Mouse (Mus musculus) layer of hippocampus, adult 9-10 months (tissue): ENCODE measurements around the gene Gpx7.
"Not testable (repeated sequence)": the region's sequence is repeated elsewhere in the genome, so short reads cannot be mapped to it uniquely, and the experiment has no call there.

Experiments
- DNase-seq: peaks from one replicate; pipeline ENCODE4 v3.0.0; 2022; ENCODE audit warnings: low spot score

Gpx7 gene

GRCm38 (mm10) chr4:108391124-108391523 lies 15.6 kb downstream of the Gpx7 start:
- DNase-seq, result no peak

DNA sequence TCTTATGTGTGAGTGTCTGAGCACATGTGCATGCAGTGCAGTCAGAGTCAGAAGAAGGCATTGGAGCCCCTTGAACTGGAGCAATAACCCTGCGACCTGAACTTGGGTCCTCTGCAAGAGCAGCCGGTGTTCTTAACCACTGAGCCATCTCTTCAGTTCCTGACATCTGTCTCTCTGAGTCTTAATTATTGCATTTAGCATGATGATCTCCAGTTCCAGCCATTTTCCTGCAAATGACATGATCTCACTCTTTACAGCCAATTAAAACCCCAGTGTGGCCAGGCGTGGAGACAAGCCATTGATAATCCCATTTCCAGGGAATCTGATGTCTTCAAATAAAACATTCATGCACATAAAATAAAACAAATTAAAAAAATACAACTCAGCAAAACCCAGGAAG lies 18.0 kb downstream of the Gpx7 start:
- DNase-seq, result no peak

- no peak for DNase-seq
Measured at GRCm38 (mm10) chr4:108387681-108388253, 19.0 kb downstream of the Gpx7 start.

GRCm38 (mm10) chr4:108387106-108387505 lies 19.7 kb downstream of the Gpx7 start:
- no peak for DNase-seq

- no peak for DNase-seq
Measured at GRCm38 (mm10) chr4:108386087-108386486, 20.7 kb downstream of the Gpx7 start.

DNA sequence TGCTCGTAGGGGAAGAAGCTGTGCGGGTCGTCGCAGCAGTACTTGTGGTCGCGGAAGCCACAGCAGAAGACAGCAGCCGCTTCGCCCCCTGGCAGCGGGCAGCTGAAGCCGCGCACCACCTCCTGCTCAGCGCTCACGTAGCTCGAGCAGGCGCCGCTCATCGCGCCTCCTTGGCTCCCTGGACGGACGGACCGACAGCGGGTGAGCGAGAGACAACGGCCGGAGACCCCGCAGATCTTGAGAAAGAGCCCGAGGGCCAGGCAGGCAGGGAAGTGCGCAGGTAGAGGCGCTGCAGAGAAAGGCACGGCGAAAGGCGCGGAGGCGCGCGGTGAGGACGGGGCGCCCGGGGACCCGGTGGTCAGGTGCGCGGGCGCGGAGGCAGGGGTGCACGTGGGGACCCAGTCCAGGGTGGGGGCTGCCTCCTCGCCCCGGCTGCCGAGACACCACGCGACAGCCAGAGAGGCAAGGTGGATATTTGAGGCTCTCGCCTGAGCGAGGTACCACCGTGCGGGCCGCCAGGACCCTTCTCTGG lies 23.5 kb downstream of the Gpx7 start, which contains the start of gene Shisal2a:
Shisal2a (minus strand) TSS at position 167 of the 532 bp plus-strand sequence.
- no peak for DNase-seq

DNA sequence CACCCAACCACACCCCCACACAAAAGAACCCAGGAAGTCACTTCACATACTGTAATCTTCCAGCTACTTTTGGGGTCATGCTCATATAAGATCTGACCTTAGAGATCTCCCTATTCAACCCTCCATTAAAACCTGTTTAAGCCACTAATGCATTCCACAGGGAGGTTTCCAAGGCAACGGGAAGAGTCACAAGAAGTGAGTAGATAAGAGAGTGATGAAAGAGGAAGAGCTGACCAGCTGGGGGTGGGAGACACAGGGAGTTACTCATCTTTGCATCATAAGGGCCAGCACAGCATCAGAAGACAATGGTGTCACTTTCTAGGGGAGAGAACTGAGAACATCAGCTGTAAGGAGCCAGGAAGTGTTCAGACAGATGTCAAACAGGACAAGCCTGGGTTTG lies 26.6 kb downstream of the Gpx7 start:
- DNase-seq, result no peak

DNA sequence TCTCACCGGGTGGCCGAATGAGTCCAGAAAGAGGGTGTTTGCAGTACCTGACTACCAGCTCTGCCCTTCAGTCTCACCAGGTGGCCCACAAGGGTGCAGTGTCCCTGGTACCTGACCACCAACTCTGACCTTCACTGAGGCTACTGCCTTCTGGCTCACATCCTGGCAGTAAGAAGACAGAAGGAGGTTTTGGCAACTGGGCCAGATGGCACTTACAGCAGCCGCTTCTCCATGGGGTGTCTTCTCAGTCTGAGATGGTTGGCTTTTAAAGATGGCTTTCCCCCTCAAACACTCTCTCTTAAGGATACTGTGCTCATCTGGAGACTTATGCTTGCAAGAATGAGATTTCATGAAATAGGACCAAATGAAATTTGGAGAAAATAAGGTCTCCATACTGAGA lies 27.3 kb downstream of the Gpx7 start:
- no peak for DNase-seq

DNA sequence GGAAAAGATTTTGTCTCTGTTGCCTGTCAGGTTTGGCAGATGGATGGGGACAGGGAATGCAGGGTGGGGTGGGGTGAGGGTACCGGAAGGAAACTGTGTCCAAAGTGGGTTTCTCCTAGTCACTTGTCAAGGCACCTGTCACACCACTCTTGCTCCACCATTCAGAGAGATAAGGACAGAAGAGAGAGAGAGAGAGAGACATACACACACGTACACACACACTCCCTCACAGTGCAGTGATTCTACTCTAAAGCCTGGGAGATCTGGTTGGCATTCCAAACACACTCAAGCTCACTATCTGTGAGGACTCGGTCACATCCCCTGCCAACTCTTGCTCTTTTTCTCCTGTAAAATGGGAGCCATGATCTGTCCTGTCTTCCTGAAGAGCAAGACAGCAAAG lies 34.6 kb downstream of the Gpx7 start:
- no peak for DNase-seq

- DNase-seq, result no peak
Measured at GRCm38 (mm10) chr4:108371421-108371820, 35.3 kb downstream of the Gpx7 start.

- no peak for DNase-seq
Measured at GRCm38 (mm10) chr4:108370409-108370808, 36.4 kb downstream of the Gpx7 start.

- DNase-seq, result no peak
Measured at GRCm38 (mm10) chr4:108369254-108369653, 37.5 kb downstream of the Gpx7 start.

DNA sequence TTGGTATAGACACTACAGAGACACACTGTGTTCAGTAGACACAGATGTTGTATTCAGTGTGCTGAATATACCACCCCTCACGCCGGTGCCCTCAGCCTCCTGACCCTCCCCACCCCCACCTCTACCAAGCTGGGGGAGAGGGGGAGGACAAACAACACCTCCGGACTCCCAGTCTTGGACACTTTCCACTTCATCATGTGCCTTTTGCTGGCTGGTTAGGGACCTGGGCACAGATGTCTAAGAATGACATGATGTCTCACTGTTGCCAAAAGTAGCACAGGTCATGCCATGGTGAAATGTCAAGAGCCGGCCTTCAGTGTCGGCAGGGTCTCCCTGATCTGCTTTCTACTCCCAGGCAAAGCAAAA lies 42.7 kb downstream of the Gpx7 start:
- DNase-seq, result no peak

DNA sequence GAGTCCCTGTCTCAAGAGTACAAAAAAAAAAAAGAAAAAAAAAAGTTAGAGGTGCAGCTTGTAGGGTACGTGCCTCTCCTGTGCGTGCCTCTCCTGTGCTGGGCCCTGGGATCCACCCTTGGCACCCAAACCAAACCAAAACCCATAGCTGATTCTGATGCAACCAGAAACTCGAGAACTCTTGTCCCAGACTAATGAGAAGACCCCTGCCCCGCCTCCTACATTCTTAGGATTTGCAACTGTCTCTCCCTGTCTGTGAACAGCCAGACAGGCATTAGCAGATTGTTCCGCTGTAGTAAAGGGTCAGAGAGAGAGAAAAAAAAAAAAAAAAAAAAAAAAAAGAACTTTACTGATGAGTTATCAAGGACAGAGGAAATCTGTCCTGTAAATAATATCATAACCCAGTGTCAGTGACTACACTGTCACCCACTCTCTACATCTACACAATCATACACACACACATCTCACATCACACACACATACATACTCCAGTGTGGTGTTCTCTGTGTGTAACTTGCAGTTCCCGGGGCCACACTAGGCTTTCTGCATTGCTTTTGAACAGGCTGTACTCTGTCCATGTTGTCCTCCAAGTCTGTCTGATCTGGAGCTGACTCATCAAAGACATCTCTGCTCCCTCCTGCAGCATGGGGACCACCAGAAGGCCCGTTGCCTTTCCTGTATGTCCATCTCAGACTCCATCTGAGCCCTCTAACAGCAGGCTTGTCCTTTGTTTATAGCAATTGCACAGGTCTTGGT lies 43.2 kb downstream of the Gpx7 start:
- no peak for DNase-seq

DNA sequence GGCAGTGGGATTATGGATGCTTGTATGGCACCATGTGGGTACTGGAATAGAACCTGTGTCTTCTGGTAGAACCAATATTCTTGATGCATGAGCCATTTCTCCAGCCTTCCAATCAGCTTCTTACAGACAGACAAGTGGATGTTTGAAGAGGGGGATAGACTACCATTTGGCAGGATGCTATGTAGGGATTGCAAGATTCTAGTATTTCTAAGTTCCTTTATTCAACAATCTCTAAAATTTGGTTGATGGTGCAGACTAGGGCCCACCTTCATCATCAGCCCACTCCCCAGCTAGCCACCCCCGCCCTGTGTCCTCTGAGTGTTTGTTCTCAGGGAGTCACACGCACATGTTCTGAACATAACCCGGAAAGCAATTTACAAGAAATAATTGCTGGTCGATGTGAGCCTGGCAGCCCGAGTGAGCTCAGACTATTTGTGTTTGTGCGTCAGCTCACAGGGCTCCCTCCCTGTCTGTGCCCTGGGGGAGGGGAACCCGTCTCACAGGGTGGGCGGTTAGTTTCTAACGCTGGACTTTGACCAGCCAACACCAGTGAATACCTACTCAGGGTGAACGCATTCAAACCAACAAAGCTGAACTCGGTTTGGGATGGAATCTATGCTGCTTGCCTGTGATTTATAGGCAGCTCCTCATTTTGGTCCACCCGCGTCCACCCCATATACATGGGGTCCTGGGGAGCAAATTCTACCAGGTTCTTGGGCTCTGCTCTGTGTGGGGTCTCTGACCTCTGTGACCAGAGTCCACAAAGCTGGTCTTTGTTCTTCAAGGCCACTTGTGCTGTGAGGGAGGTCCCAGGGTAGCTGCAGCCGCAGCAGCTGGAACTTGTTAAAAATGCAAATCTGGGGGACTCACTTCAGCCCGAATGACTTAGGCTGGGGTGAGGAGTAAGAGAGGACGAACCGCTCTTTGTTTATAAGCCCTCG lies 44.2 kb downstream of the Gpx7 start:
- no peak for DNase-seq

DNA sequence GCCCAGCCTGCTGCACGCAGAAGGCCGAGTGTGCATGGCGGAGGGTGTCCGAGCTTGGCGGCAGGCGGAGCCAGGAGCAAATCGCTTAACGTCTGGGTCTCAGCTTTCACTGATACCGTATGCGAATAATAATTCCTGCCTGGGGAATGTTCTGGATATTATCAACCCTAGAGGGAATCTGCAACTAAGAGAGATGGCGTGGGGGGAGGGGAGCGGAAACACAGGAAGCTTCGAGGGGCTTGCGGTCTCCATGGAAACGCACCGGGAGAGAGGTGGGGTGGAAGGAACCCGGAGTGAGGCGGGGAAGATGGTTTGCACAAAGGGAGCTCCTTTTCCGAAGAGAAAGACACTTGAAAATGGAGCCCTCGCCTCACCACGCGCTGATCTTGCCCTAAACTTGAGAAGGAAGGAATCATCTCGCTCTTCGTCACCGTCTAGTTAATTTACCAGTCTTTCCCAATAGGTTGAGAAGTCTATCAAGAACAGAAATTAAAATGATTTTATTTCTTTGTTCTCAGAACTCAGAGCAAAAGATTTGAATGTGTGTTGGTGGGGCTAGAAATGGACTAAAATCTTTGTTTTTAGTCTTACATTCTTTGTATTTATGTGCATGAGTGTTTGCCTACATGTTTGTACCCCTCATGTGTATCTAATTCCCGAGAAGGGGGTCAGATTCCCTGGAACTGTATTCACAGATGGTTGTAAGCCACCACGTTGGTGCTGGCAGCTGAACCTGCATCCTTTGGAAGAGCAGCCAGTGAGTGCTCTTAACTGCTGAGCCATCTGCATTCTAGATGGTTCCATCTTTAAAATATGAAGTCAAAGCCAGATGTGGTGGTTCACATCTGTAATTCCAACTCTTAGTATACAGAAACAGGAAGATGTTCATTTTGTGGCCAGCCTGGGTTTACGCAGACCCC lies 46.4 kb downstream of the Gpx7 start:
- no peak for DNase-seq

DNA sequence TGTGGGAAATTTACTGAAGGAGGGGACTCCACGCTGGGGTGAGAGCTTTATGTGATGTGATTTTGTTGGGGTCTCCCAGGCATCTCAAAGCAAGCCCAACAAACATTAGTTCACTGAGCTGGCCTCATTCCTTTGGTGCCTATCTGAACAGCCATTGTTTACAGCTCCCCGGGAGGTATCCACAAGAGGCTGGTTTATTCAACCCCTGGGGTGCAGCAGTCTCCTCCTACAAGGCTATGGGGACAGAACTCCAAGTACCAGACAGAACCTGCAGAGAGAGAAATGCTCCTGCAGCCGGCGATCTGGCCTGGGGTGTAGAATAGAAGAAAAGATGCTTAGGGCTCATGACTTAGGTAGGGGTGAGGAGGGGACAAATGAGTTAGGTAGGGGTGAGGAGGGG lies 48.3 kb downstream of the Gpx7 start:
- no peak for DNase-seq

DNA sequence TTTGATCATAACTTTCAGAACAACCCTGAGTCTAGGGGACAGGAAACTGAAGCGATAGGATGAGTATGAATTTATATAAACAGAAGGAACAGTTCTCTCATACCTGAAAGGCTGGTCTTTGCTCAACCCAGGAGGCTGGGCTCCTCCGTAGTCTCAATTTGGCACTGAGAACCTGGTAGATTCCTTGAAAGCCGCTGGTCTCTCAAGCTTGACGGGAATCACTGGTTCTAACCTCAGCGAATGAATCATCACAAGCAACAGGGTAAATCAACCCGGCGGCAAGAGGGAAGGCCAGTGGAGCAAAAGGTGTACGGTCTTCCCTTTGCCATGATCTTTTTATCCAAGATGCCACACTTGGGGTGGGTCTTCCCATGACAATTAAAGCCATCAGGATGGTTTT lies 49.3 kb downstream of the Gpx7 start:
- DNase-seq, result no peak

GRCm38 (mm10) chr4:108353591-108353990 lies 53.2 kb downstream of the Gpx7 start:
- DNase-seq, result not testable (repeated sequence)

- no peak for DNase-seq
Measured at GRCm38 (mm10) chr4:108350819-108351218, 55.9 kb downstream of the Gpx7 start.
